Mouse (Mus musculus) embryonic fibroblast, embryonic 13.5 days (primary cell): ENCODE measurements around the gene Mael.

Experiments used
- CTCF ChIP-seq: IDR thresholded peaks from 2 replicates; pipeline ENCODE4 v1.5.1; 2011; ENCODE audit warnings: mild to moderate bottlenecking, control low read depth, low read length, moderate library complexity, borderline replicate concordance; ENCODE audit not compliant: insufficient read depth
- POLR2A ChIP-seq: IDR thresholded peaks from 2 replicates; pipeline ENCODE4 v1.6.1; 2011; ENCODE audit warnings: low read depth, mild to moderate bottlenecking, control low read depth, low read length, moderate library complexity

DNA sequence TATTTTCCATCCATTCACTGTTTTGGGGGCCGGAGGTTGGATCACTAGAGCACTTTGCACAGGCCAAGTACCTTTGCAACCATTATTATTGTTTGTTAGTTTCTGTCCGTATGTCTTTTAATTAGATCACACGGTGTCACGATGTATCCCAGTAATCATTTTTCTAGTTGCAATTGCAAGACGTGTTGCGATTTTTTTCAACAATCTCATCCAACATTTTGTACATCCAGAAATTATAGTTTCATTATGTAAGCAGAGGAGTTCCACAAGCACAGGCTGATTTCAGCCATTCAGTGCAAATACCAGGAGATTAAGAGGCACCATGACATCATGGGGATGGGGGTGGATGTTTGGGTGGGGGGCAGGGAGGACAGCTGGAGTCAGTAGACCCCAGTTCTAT, 44.9 kb upstream of the Mael start:
- TF ChIP-seq POLR2A (no peak), CTCF (no peak)
